Mouse (Mus musculus): ENCODE measurements around the gene Ssr1.

DNA sequence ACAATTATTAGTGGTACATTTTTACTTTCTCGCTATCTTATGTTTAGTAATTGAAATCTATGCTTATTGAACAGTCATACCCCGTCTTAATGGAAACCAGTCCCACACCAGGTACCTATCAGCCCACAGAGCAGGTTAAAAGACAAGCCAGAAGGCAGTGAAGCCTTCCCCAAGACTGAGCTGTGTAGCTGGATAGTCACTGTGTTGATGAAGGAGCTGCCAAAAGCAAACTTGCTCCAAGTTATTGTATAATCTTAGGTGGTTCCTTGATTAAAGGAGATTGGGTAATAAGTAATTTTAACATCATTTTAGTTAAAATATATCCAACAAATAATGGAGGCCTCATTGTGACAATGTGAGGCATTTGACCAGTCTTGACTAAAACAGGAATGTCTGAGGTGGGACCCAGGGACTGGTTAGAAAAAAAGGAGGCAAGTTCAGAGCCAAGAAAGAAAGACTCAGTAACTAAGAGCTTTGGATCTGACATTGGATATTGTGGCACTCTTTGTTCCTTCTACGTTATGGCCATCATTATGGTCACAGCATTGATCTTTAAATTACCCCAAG, 74.2 kb downstream of the Ssr1 start:
- TF ChIP-seq CTCF (IDR thresholded peaks at IDR 0.05; ENCODE audit: low read depth, low read length), result no peak
- TF ChIP-seq TAL1 (conservative IDR thresholded peaks at IDR 0.05; ENCODE audit: low read depth, low read length), result no peak
- no peak for TF ChIP-seq POLR2AphosphoS5 (IDR thresholded peaks at IDR 0.05; ENCODE audit: insufficient replicate concordance, low read depth, low read length)
